In the genomic region with DNA sequence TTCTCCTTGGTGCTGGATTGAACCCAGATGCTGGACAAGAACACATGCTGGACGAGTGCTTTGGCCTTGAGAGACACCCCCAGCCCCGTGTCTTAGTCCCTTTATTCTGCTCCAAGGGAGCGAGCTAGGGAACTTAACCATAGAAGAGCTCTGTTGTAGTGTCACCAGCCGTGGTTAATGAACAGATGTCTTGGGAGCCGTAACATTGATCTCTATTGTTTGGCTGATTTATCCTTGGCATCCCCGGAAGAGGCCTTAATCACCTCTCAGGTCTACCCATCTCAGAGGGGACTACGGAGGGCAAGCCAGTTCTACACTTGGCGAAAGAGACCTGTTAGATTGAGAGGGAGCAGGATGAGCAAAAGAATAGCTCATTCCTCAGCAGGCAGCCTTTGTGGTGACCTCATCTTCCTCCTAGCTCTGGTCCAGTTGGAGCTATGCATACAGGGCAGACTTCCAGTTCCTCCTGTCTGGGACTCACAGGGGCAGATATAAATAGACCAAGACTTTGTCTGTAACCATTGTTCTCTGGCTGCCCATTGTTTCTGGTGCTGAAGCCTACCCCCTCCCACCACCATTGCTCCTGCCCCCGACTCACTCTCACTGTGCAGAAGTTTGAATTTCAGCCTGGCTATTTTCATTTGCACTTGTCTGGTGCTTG, we compare ENCODE assay signal across 9 mouse cellular contexts.
DNase-seq lines count a peak whose midpoint lies in the region; ATAC-seq and TF ChIP-seq lines count a peak whose summit lies in the region.
"Had no signal": no experiment of that assay in that cellular context is flagged by ENCODE, and none has a peak within 500 bp of the region (broad histone marks: within the 10 kb centered on the region; RNA-seq: fewer than 3 reads in every experiment).

No protein-coding gene starts in this region.

- H3K36me3 ChIP-seq in forebrain, embryonic 11.5 days (ENCODE audit: control insufficient read depth, insufficient read depth, low read length): no peaks in the 10 kb centered on the region
- no peaks in the 10 kb centered on the region for H3K36me3 ChIP-seq in hindbrain, embryonic 11.5 days (ENCODE audit: control insufficient read depth, insufficient read depth, low read length)
- H3K36me3 ChIP-seq in stomach, embryonic 15.5 days: no peaks in the 10 kb centered on the region
- H3K36me3 ChIP-seq: limb, embryonic 13.5 days had no signal

- no peak for TF ChIP-seq CTCF in lung, adult 2 months (IDR thresholded peaks at IDR 0.05; ENCODE audit: insufficient read depth, low read length)

- 18% methylated on average over 9 of the region's 9 CpGs for WGBS in forebrain, embryonic 11.5 days
- 14% methylated on average over 9 of the region's 9 CpGs for WGBS in hindbrain, embryonic 11.5 days
- WGBS in lung, adult 2 months: 32% methylated on average over 9 of the region's 9 CpGs
- 55% methylated on average over 9 of the region's 9 CpGs for WGBS in stomach, embryonic 15.5 days

- no peak overlapping the region for H3K4me3 ChIP-seq in forebrain, embryonic 11.5 days (ENCODE audit: low read depth, low read length)
- no peak overlapping the region for H3K4me3 ChIP-seq in hindbrain, embryonic 11.5 days (ENCODE audit: low read depth, low read length)
- H3K4me3 ChIP-seq in lung, adult 2 months (replicated peaks; ENCODE audit: extremely low read depth, low read depth, low read length): no peak overlapping the region
- no peak overlapping the region for H3K4me3 ChIP-seq in stomach, embryonic 15.5 days (replicated peaks)
- H3K4me3 ChIP-seq: limb, embryonic 13.5 days had no signal

- peaks cover 5% of the 10 kb centered on the region; the same call in 1 of the 2 replicates for H3K4me1 ChIP-seq in forebrain, embryonic 11.5 days (replicated peaks; ENCODE audit: control insufficient read depth, insufficient read depth, low read length)
- peaks cover 7% of the 10 kb centered on the region for H3K4me1 ChIP-seq in hindbrain, embryonic 11.5 days (replicated peaks; ENCODE audit: control insufficient read depth, insufficient read depth, low read length)
- peaks cover 68% of the 10 kb centered on the region for H3K4me1 ChIP-seq in lung, adult 2 months (ENCODE audit: control insufficient read depth, insufficient read depth, low read length)
- H3K4me1 ChIP-seq in stomach, embryonic 15.5 days: peaks cover 61% of the 10 kb centered on the region

- no peaks in the 10 kb centered on the region; the same call in 1 of the 2 replicates for H3K9me3 ChIP-seq in forebrain, embryonic 11.5 days (ENCODE audit: control insufficient read depth, low read length)
- no peaks in the 10 kb centered on the region; the same call in 1 of the 2 replicates for H3K9me3 ChIP-seq in hindbrain, embryonic 11.5 days (ENCODE audit: control insufficient read depth, low read length)
- no peaks in the 10 kb centered on the region for H3K9me3 ChIP-seq in stomach, embryonic 15.5 days
- H3K9me3 ChIP-seq: limb, embryonic 13.5 days had no signal

- TF ChIP-seq POLR2A in lung, adult 2 months (IDR thresholded peaks at IDR 0.05; ENCODE audit: borderline replicate concordance, extremely low read depth, low read depth, low read length): no peak

- ATAC-seq in forebrain, embryonic 11.5 days (replicated peaks; ENCODE audit: low FRiP score): no peak
- peak; percentile 33; the same call in 1 of the 2 replicates for ATAC-seq in hindbrain, embryonic 11.5 days (ENCODE audit: low FRiP score)
- ATAC-seq in stomach, embryonic 15.5 days (ENCODE audit: insufficient read depth, low FRiP score, low read depth): peak; percentile 58; the same call in 1 of the 2 replicates
- ATAC-seq in activated CD4-positive, CD25-positive, alpha-beta regulatory T cell, adult 4 months: no peak

- H3K27me3 ChIP-seq in forebrain, embryonic 11.5 days (ENCODE audit: control insufficient read depth, insufficient read depth, low read length): no peaks in the 10 kb centered on the region
- no peaks in the 10 kb centered on the region for H3K27me3 ChIP-seq in hindbrain, embryonic 11.5 days (ENCODE audit: control insufficient read depth, insufficient read depth, low read length)
- no peaks in the 10 kb centered on the region for H3K27me3 ChIP-seq in stomach, embryonic 15.5 days (replicated peaks)
- H3K27me3 ChIP-seq: limb, embryonic 13.5 days had no signal

- peak; percentile 47 to 70 for DNase-seq in adrenal gland, adult (ENCODE audit: inconsistent age in 2 of 2, low spot score in 1 of 2)
- DNase-seq in adrenal gland, postnatal 4 days (ENCODE audit: low spot score in 2 of 2): no peak
- peak; percentile 72 for DNase-seq in adipocyte (ENCODE audit: low spot score)
- DNase-seq in forebrain, embryonic 11.5 days (ENCODE audit: low spot score): no peak
- peak; percentile 41 for DNase-seq in hindbrain, embryonic 11.5 days (ENCODE audit: low spot score)
- peak; percentile 36 for DNase-seq in lung, adult 2 months

- H3K9ac ChIP-seq in forebrain, embryonic 11.5 days (ENCODE audit: low read length): no peak overlapping the region
- H3K9ac ChIP-seq in hindbrain, embryonic 11.5 days (ENCODE audit: low read depth, low read length): no peak overlapping the region
- H3K9ac ChIP-seq in stomach, embryonic 15.5 days: no peak overlapping the region
- H3K9ac ChIP-seq: limb, embryonic 13.5 days had no signal

- no peak overlapping the region for H3K27ac ChIP-seq in forebrain, embryonic 11.5 days (ENCODE audit: low read depth, low read length)
- no peak overlapping the region for H3K27ac ChIP-seq in hindbrain, embryonic 11.5 days (ENCODE audit: low read depth, low read length)
- H3K27ac ChIP-seq in stomach, embryonic 15.5 days: peak overlapping the region; percentile 21; the same call in 1 of the 2 replicates

- 0 out of 2 replicates have a peak overlapping the region, but pooled peaks have one; percentile 5 for H3K4me2 ChIP-seq in forebrain, embryonic 11.5 days (ENCODE audit: low read depth, low read length, severe bottlenecking)
- no peak overlapping the region for H3K4me2 ChIP-seq in hindbrain, embryonic 11.5 days (replicated peaks; ENCODE audit: low read depth, low read length)
- no peak overlapping the region for H3K4me2 ChIP-seq in stomach, embryonic 15.5 days
- H3K4me2 ChIP-seq: limb, embryonic 13.5 days had no signal

Comparison
In these comparisons a context has a peak if more than half of its experiments do, and no peak if none do; other contexts are left out.
1. DNase-seq: peak in adrenal gland, adult (2 of 2), adipocyte (single experiment), hindbrain, embryonic 11.5 days (single experiment) and lung, adult 2 months (single experiment); none in adrenal gland, postnatal 4 days (0 of 2) and forebrain, embryonic 11.5 days (single experiment).
2. ATAC-seq: peak in hindbrain, embryonic 11.5 days (single experiment) and stomach, embryonic 15.5 days (single experiment); none in forebrain, embryonic 11.5 days (single experiment) and activated CD4-positive, CD25-positive, alpha-beta regulatory T cell, adult 4 months (single experiment).